Mouse (Mus musculus) urinary bladder, adult 18-20 months (tissue): ENCODE results near the gene Srgap3.

Experiments
- DNase-seq, 2 experiments: peaks; one replicate each; pipeline ENCODE4 v3.0.0; 2022; ENCODE audit warnings: low spot score in 2 of 2, mixed read lengths in 2 of 2

Gene Srgap3

GRCm38 (mm10) chr6:112686485-112686884 lies 260.6 kb downstream of the Srgap3 start:
- DNase-seq = no peak

- DNase-seq = no peak
Observed at GRCm38 (mm10) chr6:112684065-112684464, 263.0 kb downstream of the Srgap3 start.
